Mouse (Mus musculus) CH12.LX (cell line): ENCODE results near the gene Hvcn1. TPM values are rescaled to one million over a fixed set of nuclear protein-coding genes. Genes with fewer than 3 reads are reported as not detected.

Experiments used
- DNase-seq: peaks from one replicate; pipeline ENCODE4 v3.0.0-alpha.2; 2013; ENCODE audit errors: extremely low read depth
- H3K27ac ChIP-seq: 2 replicates; pipeline ENCODE4 v1.5.1; 2012; ENCODE audit warnings: low read depth, mild to moderate bottlenecking, control low read depth, moderate library complexity; ENCODE audit not compliant: insufficient read depth
- H3K27me3 ChIP-seq: replicated peaks from 2 replicates; pipeline ENCODE3; 2012; ENCODE audit warnings: inconsistent platforms
- H3K36me3 ChIP-seq, 2 experiments: replicated peaks in 1 of 2; 2 replicates each; pipeline versions ENCODE3 to v1.6.1; 2012; ENCODE audit warnings: inconsistent platforms in 1 of 2, low read length in 1 of 2, mild to moderate bottlenecking in 1 of 2, mixed read lengths in 1 of 2, moderate library complexity in 1 of 2; ENCODE audit not compliant: control insufficient read depth in 1 of 2, insufficient read depth in 1 of 2
- H3K4me1 ChIP-seq, 2 experiments: 2 replicates each; pipeline ENCODE4 v1.6.1; 2012; ENCODE audit warnings: inconsistent platforms in 1 of 2, moderate library complexity in 1 of 2; ENCODE audit not compliant: insufficient read depth in 2 of 2, control insufficient read depth in 1 of 2
- H3K4me2 ChIP-seq: 2 replicates; pipeline ENCODE4 v1.6.1; 2012; ENCODE audit warnings: low read depth, mild to moderate bottlenecking, control low read depth; ENCODE audit not compliant: poor library complexity, insufficient read depth, severe bottlenecking
- H3K4me3 ChIP-seq, 3 experiments: fragments of 150-350 bp in 1 of 3; sonication (generic) in 1 of 3; replicated peaks in 1 of 3; 2 replicates each; pipeline versions ENCODE3 to v1.5.1; 2011 to 2012; ENCODE audit warnings: low read depth in 2 of 3, low read length in 2 of 3, mild to moderate bottlenecking in 2 of 3, moderate library complexity in 2 of 3, control low read depth in 1 of 3, improper control_type of control experiment in 1 of 3, inconsistent platforms in 1 of 3, mixed read lengths in 1 of 3; ENCODE audit not compliant: poor library complexity in 1 of 3
- H3K79me2 ChIP-seq: replicated peaks from 2 replicates; pipeline ENCODE4 v1.6.1; 2012; ENCODE audit warnings: mild to moderate bottlenecking, moderate library complexity; ENCODE audit not compliant: control insufficient read depth, poor library complexity, insufficient read depth, severe bottlenecking; ENCODE audit errors: extremely low read depth
- H3K9ac ChIP-seq: 2 replicates; pipeline ENCODE4 v1.6.1; 2012; ENCODE audit warnings: low read depth, mild to moderate bottlenecking, control low read depth, moderate library complexity; ENCODE audit not compliant: insufficient read depth
- H3K9me3 ChIP-seq: replicated peaks from 2 replicates; pipeline ENCODE3; 2012; ENCODE audit warnings: low read length, inconsistent platforms, mixed read lengths
- CHD1 ChIP-seq: IDR thresholded peaks from 2 replicates; pipeline ENCODE4 v1.6.1; 2012; ENCODE audit warnings: low read depth, low read length, improper control_type of control experiment, inconsistent platforms
- CHD2 ChIP-seq: IDR thresholded peaks from 2 replicates; pipeline ENCODE4 v1.6.1; 2011; ENCODE audit warnings: low read length, improper control_type of control experiment
- CTCF ChIP-seq, 2 experiments: IDR thresholded peaks in 1 of 2; conservative IDR thresholded peaks in 1 of 2; 2 replicates each; pipeline ENCODE4 v1.5.1; 2011 to 2012; ENCODE audit warnings: low read depth in 2 of 2, low read length in 2 of 2, improper control_type of control experiment in 1 of 2, inconsistent platforms in 1 of 2, mild to moderate bottlenecking in 1 of 2, moderate library complexity in 1 of 2
- EP300 ChIP-seq: IDR thresholded peaks from 2 replicates; pipeline ENCODE4 v1.6.1; 2011; ENCODE audit warnings: low read length, improper control_type of control experiment
- ETS1 ChIP-seq: conservative IDR thresholded peaks from 2 replicates; pipeline ENCODE4 v1.6.1; 2012; ENCODE audit warnings: low read depth, mild to moderate bottlenecking, inconsistent platforms, low read length, improper control_type of control experiment, moderate library complexity
- GABPA ChIP-seq: IDR thresholded peaks from 2 replicates; pipeline ENCODE4 v1.6.1; 2012; ENCODE audit warnings: low read depth, low read length, improper control_type of control experiment, inconsistent platforms; ENCODE audit not compliant: insufficient replicate concordance
- IRF4 ChIP-seq: IDR thresholded peaks from 2 replicates; pipeline ENCODE4 v1.6.1; 2014; ENCODE audit warnings: low read depth, mild to moderate bottlenecking, inconsistent platforms, low read length, improper control_type of control experiment
- JUN ChIP-seq: IDR thresholded peaks from 2 replicates; pipeline ENCODE4 v1.6.1; 2011; ENCODE audit warnings: low read depth, mild to moderate bottlenecking, low read length, improper control_type of control experiment, moderate library complexity; ENCODE audit not compliant: insufficient read depth
- JUND ChIP-seq: conservative IDR thresholded peaks from 2 replicates; pipeline ENCODE4 v1.6.1; 2011; ENCODE audit warnings: low read depth, low read length, improper control_type of control experiment
- KAT2A ChIP-seq: IDR thresholded peaks from 2 replicates; pipeline ENCODE4 v1.6.1; 2012; ENCODE audit warnings: low read length, improper control_type of control experiment, inconsistent platforms; ENCODE audit not compliant: insufficient replicate concordance
- MAX ChIP-seq: IDR thresholded peaks from 2 replicates; pipeline ENCODE4 v1.6.1; 2011; ENCODE audit warnings: low read length, improper control_type of control experiment
- MAZ ChIP-seq: IDR thresholded peaks from 2 replicates; pipeline ENCODE4 v1.6.1; 2012; ENCODE audit warnings: low read depth, mild to moderate bottlenecking, inconsistent platforms, low read length, improper control_type of control experiment, moderate library complexity
- MEF2A ChIP-seq: IDR thresholded peaks from 2 replicates; pipeline ENCODE4 v1.6.1; 2014; ENCODE audit warnings: low read depth, mild to moderate bottlenecking, inconsistent platforms, low read length, improper control_type of control experiment, borderline replicate concordance
- MXI1 ChIP-seq: IDR thresholded peaks from 2 replicates; pipeline ENCODE4 v1.6.1; 2011; ENCODE audit warnings: mild to moderate bottlenecking, low read depth, low read length, improper control_type of control experiment
- NELFE ChIP-seq: IDR thresholded peaks from 2 replicates; pipeline ENCODE4 v1.6.1; 2011; ENCODE audit warnings: low read depth, low read length, improper control_type of control experiment
- NRF1 ChIP-seq: IDR thresholded peaks from 2 replicates; pipeline ENCODE4 v1.6.1; 2014; ENCODE audit warnings: low read depth, mild to moderate bottlenecking, inconsistent platforms, low read length, improper control_type of control experiment, moderate library complexity
- PAX5 ChIP-seq: IDR thresholded peaks from 2 replicates; pipeline ENCODE4 v1.6.1; 2012; ENCODE audit warnings: low read length, inconsistent platforms, mixed read lengths
- POLR2A ChIP-seq: IDR thresholded peaks from 2 replicates; pipeline ENCODE4 v1.6.1; 2011; ENCODE audit warnings: low read depth, mild to moderate bottlenecking, improper control_type of control experiment, low read length
- POLR2AphosphoS2 ChIP-seq: IDR thresholded peaks from 2 replicates; pipeline ENCODE4 v1.6.1; 2011; ENCODE audit warnings: low read depth, low read length, improper control_type of control experiment
- RAD21 ChIP-seq: IDR thresholded peaks from 2 replicates; pipeline ENCODE4 v1.6.1; 2011; ENCODE audit warnings: low read depth, mild to moderate bottlenecking, low read length, improper control_type of control experiment, moderate library complexity
- RCOR1 ChIP-seq: conservative IDR thresholded peaks from 2 replicates; pipeline ENCODE4 v1.6.1; 2012; ENCODE audit warnings: low read depth, mild to moderate bottlenecking, inconsistent platforms, low read length, improper control_type of control experiment
- SIN3A ChIP-seq: IDR thresholded peaks from 2 replicates; pipeline ENCODE4 v1.6.1; 2012; ENCODE audit warnings: low read length, improper control_type of control experiment, inconsistent platforms
- SMC3 ChIP-seq: IDR thresholded peaks from 2 replicates; pipeline ENCODE4 v1.6.1; 2011; ENCODE audit warnings: low read depth, low read length, improper control_type of control experiment
- UBTF ChIP-seq: IDR thresholded peaks from 2 replicates; pipeline ENCODE4 v1.6.1; 2012; ENCODE audit warnings: low read depth, mild to moderate bottlenecking, inconsistent platforms, low read length, improper control_type of control experiment, moderate library complexity
- USF1 ChIP-seq: IDR thresholded peaks from 2 replicates; pipeline ENCODE4 v1.6.1; 2014; ENCODE audit warnings: low read depth, mild to moderate bottlenecking, inconsistent platforms, low read length, improper control_type of control experiment
- USF2 ChIP-seq: conservative IDR thresholded peaks from 2 replicates; pipeline ENCODE4 v1.6.1; 2011; ENCODE audit warnings: low read depth, low read length, improper control_type of control experiment
- ZC3H11A ChIP-seq: IDR thresholded peaks from 2 replicates; pipeline ENCODE4 v1.6.1; 2012; ENCODE audit warnings: low read depth, mild to moderate bottlenecking, inconsistent platforms, low read length, improper control_type of control experiment
- ZMIZ1 ChIP-seq: IDR thresholded peaks from 2 replicates; pipeline ENCODE4 v1.6.1; 2012; ENCODE audit warnings: low read depth, mild to moderate bottlenecking, inconsistent platforms, low read length, improper control_type of control experiment
- dilution Hi-C: fragments of 300-500 bp; cut with MboI; formaldehyde crosslinking; loops from 2 replicates; pipeline ENCODE4 v1.14.3; 2020; ENCODE audit warnings: low sequenced_read_pairs; ENCODE audit not compliant: extremely low pct_unique_long_range_greater_than_20kb, extremely low pct_ligation_motif_present
- in situ Hi-C: fragments of 300-500 bp; cut with MboI; formaldehyde crosslinking; loops from 3 replicates; pipeline ENCODE4 v1.14.3; 2019; ENCODE audit warnings: low sequenced_read_pairs, low pct_ligation_motif_present, low pct_unique_long_range_greater_than_20kb, mixed read lengths
- polyA plus RNA-seq: library from polyadenylated mRNA; unstranded; fragments of >175 nt; gene quantifications from 2 replicates; pipeline ENCODE4 v1.2.1, GENCODE M21; 2012; ENCODE audit warnings: low read depth; ENCODE audit not compliant: insufficient read length
- total RNA-seq, 2 experiments: library from RNA; depleted of rRNA; stranded (reverse); fragments of 300-350 nt in 1 of 2; fragments of >200 nt in 1 of 2; gene quantifications; 2 replicates each; pipeline ENCODE4 v1.2.3; 2012 to 2014

Hvcn1 gene
- total and polyA plus RNA-seq, 3 experiments = 143 to 159 (median 156) TPM

DNA sequence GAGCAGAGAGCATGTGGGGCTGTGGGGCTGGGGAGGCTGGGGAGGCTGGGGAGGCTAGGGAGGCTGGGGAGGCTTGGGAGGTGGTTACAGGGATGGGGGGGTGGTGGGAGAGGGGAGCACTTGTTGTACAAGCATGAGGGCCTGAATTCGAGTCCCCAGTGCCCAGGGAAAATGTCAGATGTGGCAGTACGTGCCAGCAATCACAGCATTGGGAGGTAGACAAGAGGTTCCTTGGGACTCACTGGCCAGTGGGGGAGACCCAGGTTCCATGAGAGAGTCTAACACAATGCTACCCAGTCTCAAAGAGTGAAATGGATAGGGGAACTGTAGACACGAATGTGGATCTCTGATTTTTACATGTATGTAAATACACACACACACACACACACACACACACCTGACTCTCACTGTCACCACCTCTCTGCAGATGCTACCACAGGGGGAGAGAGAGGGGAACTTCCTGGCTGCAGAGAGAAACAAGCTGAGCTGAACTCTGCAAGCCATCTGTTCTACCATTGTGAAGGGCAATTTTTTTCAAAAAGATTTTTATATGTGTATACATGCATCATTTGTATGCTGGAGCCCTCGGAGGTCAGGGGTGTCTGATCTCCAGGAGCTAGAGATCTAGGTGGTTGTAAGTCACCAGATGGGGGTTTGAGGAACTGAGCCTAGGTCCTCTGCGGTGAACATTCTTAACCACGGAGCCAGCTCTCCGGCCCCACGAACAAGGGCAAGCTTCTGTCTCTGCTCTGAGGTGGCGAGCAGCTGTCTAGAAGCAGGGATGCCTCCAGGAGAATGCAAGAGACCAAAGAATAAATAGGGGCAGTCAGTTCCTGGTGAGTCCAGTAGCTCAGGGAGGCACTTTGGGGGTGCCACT is 28.0 kb downstream of the Hvcn1 start (continued):
- peak; percentile 25; the same call in 1 of the 2 replicates for TF ChIP-seq NELFE

DNA sequence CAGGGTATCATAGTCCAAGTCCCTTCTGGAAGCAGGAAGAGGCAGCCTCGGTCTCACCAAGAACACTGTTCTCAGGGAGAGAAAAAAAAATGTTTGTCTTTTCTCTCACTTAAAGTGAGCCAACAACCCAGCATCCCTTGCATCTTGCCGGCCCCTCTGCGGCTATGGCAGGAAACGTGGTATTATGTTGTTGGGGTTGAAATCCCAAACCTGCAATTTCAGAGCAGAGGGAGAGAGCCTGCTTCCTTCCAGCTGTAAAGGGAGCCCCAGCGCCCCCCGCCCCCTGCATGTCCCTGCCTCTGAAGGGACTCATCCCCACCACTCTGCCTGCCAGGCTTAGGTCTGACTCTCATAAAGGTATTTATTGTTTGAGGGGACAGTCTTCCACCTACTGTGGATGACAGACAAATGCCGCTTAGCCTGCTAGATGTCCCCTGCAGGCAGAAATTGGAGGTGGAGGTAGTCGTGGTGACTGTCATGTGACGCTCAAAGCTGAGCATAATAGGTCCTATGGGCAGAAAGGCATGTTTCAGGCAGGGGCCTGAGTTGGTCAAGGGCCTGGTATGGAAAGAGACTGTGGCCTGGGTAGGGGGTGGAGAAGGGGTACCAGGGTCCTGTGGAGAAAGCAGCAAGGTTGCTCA is 28.7 kb downstream of the Hvcn1 start:
- Histone ChIP-seq H3K27me3 (no peaks in the 10 kb centered on the region), H3K36me3 (peaks cover 31 to 67% of the 10 kb centered on the region in 2 experiments), H3K9ac (peak overlapping the region; percentile 53), H3K4me1 (peaks cover 28 to 70% of the 10 kb centered on the region in 2 experiments), H3K79me2 (peaks cover 8% of the 10 kb centered on the region), H3K4me2 (peak overlapping the region; percentile 62), H3K9me3 (no peaks in the 10 kb centered on the region), H3K4me3 (no peak overlapping the region), H3K27ac (peak overlapping the region; percentile 98)
- no peak for TF ChIP-seq UBTF
- TF ChIP-seq CHD2 = no peak
- TF ChIP-seq POLR2AphosphoS2 = no peak
- no peak for TF ChIP-seq JUN
- TF ChIP-seq USF1 = peak; percentile 67
- TF ChIP-seq SIN3A = no peak
- peak; percentile 37 for TF ChIP-seq SMC3
- no peak for TF ChIP-seq MAZ
- no peak for TF ChIP-seq PAX5
- no peak for TF ChIP-seq KAT2A
- no peak for TF ChIP-seq GABPA
- peak in 1 of 2 experiments; percentile 42; a peak in 2 of 4 replicates for TF ChIP-seq CTCF (conservative IDR thresholded peaks at IDR 0.05 in 1 of 2, IDR thresholded peaks at IDR 0.05 in 1 of 2; ENCODE audit: low read depth in 2 of 2, low read length in 2 of 2)
- TF ChIP-seq IRF4 = no peak
- peak; percentile 10 for TF ChIP-seq RAD21
- TF ChIP-seq NELFE = no peak
- no peak for TF ChIP-seq NRF1
- no peak for TF ChIP-seq CHD1
- TF ChIP-seq USF2 = peak; percentile 41
- TF ChIP-seq JUND = no peak
- no peak for TF ChIP-seq MXI1
- TF ChIP-seq ZMIZ1 = no peak
- TF ChIP-seq MEF2A = no peak
- TF ChIP-seq ZC3H11A = no peak
- no peak for TF ChIP-seq MAX
- no peak for TF ChIP-seq RCOR1
- TF ChIP-seq ETS1 = no peak
- TF ChIP-seq EP300 = no peak
- no peak; the same call in 1 of the 2 replicates for TF ChIP-seq POLR2A
- peak; percentile 68 for DNase-seq
- dilution Hi-C loops (no loop called here), in situ Hi-C loops (no loop called here)
